Mouse (Mus musculus): Measurements from ENCODE around the gene Gja3. TPM values are rescaled to one million over a fixed set of nuclear protein-coding genes. Genes with fewer than 3 reads are reported as not detected.
"Not testable (repeated sequence)": the region's sequence is repeated elsewhere in the genome, so short reads cannot be mapped to it uniquely, and the experiment has no call there.

Gja3 gene
- polyA plus RNA-seq, 1 experiment from 2014 or later: 0.16 TPM

GRCm38 (mm10) chr14:57095855-57096254 is 38.0 kb upstream of the Gja3 start:
- no peak for ATAC-seq (replicated peaks; ENCODE audit: low FRiP score, low TSS enrichment, low read depth)
- WGBS: 65% methylated on average over 4 of the region's 4 CpGs
- H3K4me2 ChIP-seq (ENCODE audit: low read length): no peak overlapping the region

GRCm38 (mm10) chr14:57093029-57093428 is 35.1 kb upstream of the Gja3 start:
- Histone ChIP-seq H3K9me3 (ENCODE audit: control insufficient read depth, low read length) (no peaks in the 10 kb centered on the region), H3K4me2 (ENCODE audit: low read length) (no peak overlapping the region), H3K27ac (ENCODE audit: low read depth) (no peak overlapping the region), H3K4me1 (replicated peaks; ENCODE audit: control insufficient read depth, insufficient read depth, low read length) (no peaks in the 10 kb centered on the region), H3K36me3 (ENCODE audit: control insufficient read depth, insufficient read depth, low read length) (no peaks in the 10 kb centered on the region), H3K4me3 (ENCODE audit: low read depth, low read length) (no peak overlapping the region), H3K9ac (ENCODE audit: low read length) (no peak overlapping the region), H3K27me3 (replicated peaks; ENCODE audit: control insufficient read depth, insufficient read depth, low read length) (no peaks in the 10 kb centered on the region)
- WGBS: 11% methylated on average over 8 of the region's 8 CpGs
- ATAC-seq (replicated peaks; ENCODE audit: low FRiP score, low TSS enrichment, low read depth) (no peak), DNase-seq (ENCODE audit: low spot score) (peak; percentile 66)

More at GRCm38 (mm10) chr14:57095855-57096254, 38.0 kb upstream of the Gja3 start:
- Histone ChIP-seq H3K9ac (ENCODE audit: low read length) (no peak overlapping the region), H3K4me3 (ENCODE audit: low read depth, low read length) (no peak overlapping the region), H3K4me1 (replicated peaks; ENCODE audit: control insufficient read depth, insufficient read depth, low read length) (no peaks in the 10 kb centered on the region), H3K9me3 (ENCODE audit: control insufficient read depth, low read length) (no peaks in the 10 kb centered on the region), H3K27ac (ENCODE audit: low read depth) (no peak overlapping the region), H3K27me3 (replicated peaks; ENCODE audit: control insufficient read depth, insufficient read depth, low read length) (no peaks in the 10 kb centered on the region), H3K36me3 (ENCODE audit: control insufficient read depth, insufficient read depth, low read length) (no peaks in the 10 kb centered on the region)
- DNase-seq (ENCODE audit: low spot score): no peak

GRCm38 (mm10) chr14:57090001-57090400 is 32.1 kb upstream of the Gja3 start:
- Histone ChIP-seq H3K9ac (ENCODE audit: low read length) (no peak overlapping the region), H3K27me3 (replicated peaks; ENCODE audit: control insufficient read depth, insufficient read depth, low read length) (no peaks in the 10 kb centered on the region), H3K27ac (ENCODE audit: low read depth) (no peak overlapping the region), H3K4me3 (ENCODE audit: low read depth, low read length) (no peak overlapping the region), H3K4me1 (replicated peaks; ENCODE audit: control insufficient read depth, insufficient read depth, low read length) (no peaks in the 10 kb centered on the region), H3K4me2 (ENCODE audit: low read length) (no peak overlapping the region), H3K9me3 (ENCODE audit: control insufficient read depth, low read length) (no peaks in the 10 kb centered on the region), H3K36me3 (ENCODE audit: control insufficient read depth, insufficient read depth, low read length) (no peaks in the 10 kb centered on the region)
- DNase-seq (ENCODE audit: low spot score): no peak
- WGBS: 45% methylated on average over 2 of the region's 2 CpGs
- no peak for ATAC-seq (replicated peaks; ENCODE audit: low FRiP score, low TSS enrichment, low read depth)

- Histone ChIP-seq H3K9ac (ENCODE audit: low read length) (no peak overlapping the region), H3K9me3 (ENCODE audit: control insufficient read depth, low read length) (no peaks in the 10 kb centered on the region), H3K4me1 (replicated peaks; ENCODE audit: control insufficient read depth, insufficient read depth, low read length) (0 out of 2 replicates have a peak, but pooled peaks cover 2% of the 10 kb centered on the region), H3K4me3 (ENCODE audit: low read depth, low read length) (no peak overlapping the region), H3K27me3 (replicated peaks; ENCODE audit: control insufficient read depth, insufficient read depth, low read length) (no peaks in the 10 kb centered on the region), H3K36me3 (ENCODE audit: control insufficient read depth, insufficient read depth, low read length) (no peaks in the 10 kb centered on the region), H3K27ac (ENCODE audit: low read depth) (no peak overlapping the region), H3K4me2 (ENCODE audit: low read length) (no peak overlapping the region)
- DNase-seq (ENCODE audit: low spot score) (no peak), ATAC-seq (replicated peaks; ENCODE audit: low FRiP score, low TSS enrichment, low read depth) (no peak; the same call in 1 of the 2 replicates)
- WGBS: 83% methylated on average over 7 of the region's 7 CpGs
These were observed 31.2 kb upstream of the Gja3 start for GRCm38 (mm10) chr14:57089107-57089506.

GRCm38 (mm10) chr14:57084180-57084668 is 26.3 kb upstream of the Gja3 start:
- no peak overlapping the region for H3K27ac ChIP-seq (ENCODE audit: low read depth)
- DNase-seq (ENCODE audit: low spot score) (peak; percentile 70), ATAC-seq (replicated peaks; ENCODE audit: low FRiP score, low TSS enrichment, low read depth) (no peak; the same call in 1 of the 2 replicates)
- H3K4me3 ChIP-seq (ENCODE audit: low read depth, low read length): no peak overlapping the region
- WGBS: 19% methylated on average over 11 of the region's 11 CpGs
- peak overlapping the region; percentile 23; the same call in 1 of the 2 replicates for H3K4me2 ChIP-seq (ENCODE audit: low read length)
- no peaks in the 10 kb centered on the region for H3K27me3 ChIP-seq (replicated peaks; ENCODE audit: control insufficient read depth, insufficient read depth, low read length)
- H3K9ac ChIP-seq (ENCODE audit: low read length): no peak overlapping the region
- no peaks in the 10 kb centered on the region for H3K9me3 ChIP-seq (ENCODE audit: control insufficient read depth, low read length)
- H3K4me1 ChIP-seq (replicated peaks; ENCODE audit: control insufficient read depth, insufficient read depth, low read length): 0 out of 2 replicates have a peak, but pooled peaks cover 6% of the 10 kb centered on the region
- H3K36me3 ChIP-seq (ENCODE audit: control insufficient read depth, insufficient read depth, low read length): no peaks in the 10 kb centered on the region

GRCm38 (mm10) chr14:57082863-57083262 is 25.0 kb upstream of the Gja3 start:
- no peaks in the 10 kb centered on the region for H3K9me3 ChIP-seq (ENCODE audit: control insufficient read depth, low read length)
- H3K4me1 ChIP-seq (replicated peaks; ENCODE audit: control insufficient read depth, insufficient read depth, low read length): 0 out of 2 replicates have a peak, but pooled peaks cover 6% of the 10 kb centered on the region
- no peaks in the 10 kb centered on the region for H3K27me3 ChIP-seq (replicated peaks; ENCODE audit: control insufficient read depth, insufficient read depth, low read length)
- no peak overlapping the region for H3K4me3 ChIP-seq (ENCODE audit: low read depth, low read length)
- H3K36me3 ChIP-seq (ENCODE audit: control insufficient read depth, insufficient read depth, low read length): no peaks in the 10 kb centered on the region
- 100% methylated on average over 1 of the region's 1 CpGs for WGBS
- ATAC-seq (replicated peaks; ENCODE audit: low FRiP score, low TSS enrichment, low read depth) (no peak), DNase-seq (ENCODE audit: low spot score) (no peak)
- no peak overlapping the region for H3K4me2 ChIP-seq (ENCODE audit: low read length)
- no peak overlapping the region for H3K27ac ChIP-seq (ENCODE audit: low read depth)
- H3K9ac ChIP-seq (ENCODE audit: low read length): no peak overlapping the region

- Histone ChIP-seq H3K4me2 (ENCODE audit: low read length) (no peak overlapping the region), H3K4me3 (ENCODE audit: low read depth, low read length) (no peak overlapping the region), H3K4me1 (replicated peaks; ENCODE audit: control insufficient read depth, insufficient read depth, low read length) (no peaks in the 10 kb centered on the region), H3K9ac (ENCODE audit: low read length) (no peak overlapping the region), H3K36me3 (ENCODE audit: control insufficient read depth, insufficient read depth, low read length) (no peaks in the 10 kb centered on the region), H3K9me3 (ENCODE audit: control insufficient read depth, low read length) (no peaks in the 10 kb centered on the region), H3K27ac (ENCODE audit: low read depth) (no peak overlapping the region), H3K27me3 (replicated peaks; ENCODE audit: control insufficient read depth, insufficient read depth, low read length) (no peaks in the 10 kb centered on the region)
- no peak for DNase-seq (ENCODE audit: low spot score)
- 73% methylated on average over 6 of the region's 6 CpGs for WGBS
- ATAC-seq (replicated peaks; ENCODE audit: low FRiP score, low TSS enrichment, low read depth): no peak
These were observed 17.6 kb upstream of the Gja3 start for GRCm38 (mm10) chr14:57075537-57075936.

GRCm38 (mm10) chr14:57069906-57070305 is 12.0 kb upstream of the Gja3 start:
- not testable (repeated sequence) for H3K9me3 ChIP-seq (ENCODE audit: control insufficient read depth, low read length); H3K27ac ChIP-seq (ENCODE audit: low read depth); H3K4me3 ChIP-seq (ENCODE audit: low read depth, low read length); ATAC-seq (replicated peaks; ENCODE audit: low FRiP score, low TSS enrichment, low read depth); H3K4me2 ChIP-seq (ENCODE audit: low read length); H3K9ac ChIP-seq (ENCODE audit: low read length); H3K4me1 ChIP-seq (replicated peaks; ENCODE audit: control insufficient read depth, insufficient read depth, low read length); H3K27me3 ChIP-seq (replicated peaks; ENCODE audit: control insufficient read depth, insufficient read depth, low read length); H3K36me3 ChIP-seq (ENCODE audit: control insufficient read depth, insufficient read depth, low read length)
- whole genome bisulfite sequencing: 4% methylated on average over 2 of the region's 2 CpGs
- DNase-seq (ENCODE audit: low spot score): peak; percentile 75

GRCm38 (mm10) chr14:57066053-57066452 is 8.2 kb upstream of the Gja3 start:
- Histone ChIP-seq H3K27me3 (replicated peaks; ENCODE audit: control insufficient read depth, insufficient read depth, low read length) (no peaks in the 10 kb centered on the region), H3K9ac (ENCODE audit: low read length) (no peak overlapping the region), H3K27ac (ENCODE audit: low read depth) (no peak overlapping the region), H3K9me3 (ENCODE audit: control insufficient read depth, low read length) (no peaks in the 10 kb centered on the region), H3K4me2 (ENCODE audit: low read length) (no peak overlapping the region), H3K36me3 (ENCODE audit: control insufficient read depth, insufficient read depth, low read length) (no peaks in the 10 kb centered on the region), H3K4me1 (replicated peaks; ENCODE audit: control insufficient read depth, insufficient read depth, low read length) (no peaks in the 10 kb centered on the region), H3K4me3 (ENCODE audit: low read depth, low read length) (no peak overlapping the region)
- ATAC-seq (replicated peaks; ENCODE audit: low FRiP score, low TSS enrichment, low read depth) (no peak), DNase-seq (ENCODE audit: low spot score) (no peak)
